Mouse (Mus musculus) embryonic facial prominence, embryonic 12.5 days (tissue): Measurements from ENCODE around the gene Mfsd6. TPM values are rescaled to one million over a fixed set of nuclear protein-coding genes. Genes with fewer than 3 reads are reported as not detected.
A peak's percentile ranks its signal among the peaks of the same experiment; 100 is the strongest.

Experiments
- ATAC-seq: fragments of 200-750 bp; cut with Nextera tagmentation; 2 replicates; pipeline ENCODE4 v1.8.0; 2017; ENCODE audit not compliant: insufficient number of reproducible peaks, insufficient read depth, low FRiP score, low TSS enrichment
- H3K27ac ChIP-seq: fragments of 300-500 bp; sonication (generic); 2 replicates; pipeline ENCODE4 v1.5.1; 2016; ENCODE audit warnings: mild to moderate bottlenecking
- H3K27me3 ChIP-seq: fragments of 300-500 bp; sonication (generic); 2 replicates; pipeline ENCODE4 v1.6.1; 2016; ENCODE audit warnings: mild to moderate bottlenecking, moderate library complexity
- H3K36me3 ChIP-seq: fragments of 300-500 bp; sonication (generic); 2 replicates; pipeline ENCODE4 v1.6.1; 2016; ENCODE audit warnings: mild to moderate bottlenecking
- H3K4me1 ChIP-seq: fragments of 300-500 bp; sonication (generic); 2 replicates; pipeline ENCODE4 v1.6.1; 2016
- H3K4me2 ChIP-seq: fragments of 300-500 bp; sonication (generic); replicated peaks from 2 replicates; pipeline ENCODE4 v1.6.1; 2016; ENCODE audit warnings: mild to moderate bottlenecking, moderate library complexity
- H3K4me3 ChIP-seq: fragments of 300-500 bp; sonication (generic); 2 replicates; pipeline ENCODE4 v1.5.1; 2016; ENCODE audit warnings: mild to moderate bottlenecking
- H3K9ac ChIP-seq: fragments of 300-500 bp; sonication (generic); 2 replicates; pipeline ENCODE4 v1.6.1; 2016; ENCODE audit warnings: mild to moderate bottlenecking, moderate library complexity
- H3K9me3 ChIP-seq: fragments of 300-500 bp; sonication (generic); 2 replicates; pipeline ENCODE4 v1.6.1; 2016; ENCODE audit warnings: mild to moderate bottlenecking, moderate library complexity
- WGBS: fragments of 180-500 bp; shearing (Covaris S2); methylation state at CpG from one replicate; pipeline ENCODE4 v1.1.7; 2016; 5-methylcytosine and 5-hydroxymethylcytosine counted together
- polyA plus RNA-seq: library from polyadenylated mRNA; unstranded; fragments of >200 nt; fragmentation: Nextera tagmentation; extraction: Ambion mirVana; gene quantifications from 2 replicates; pipeline ENCODE4 v1.2.1, GENCODE M21; 2016

Mfsd6 gene
- polyA plus RNA-seq, 1 experiment from 2014 or later, result 1.6 TPM

DNA sequence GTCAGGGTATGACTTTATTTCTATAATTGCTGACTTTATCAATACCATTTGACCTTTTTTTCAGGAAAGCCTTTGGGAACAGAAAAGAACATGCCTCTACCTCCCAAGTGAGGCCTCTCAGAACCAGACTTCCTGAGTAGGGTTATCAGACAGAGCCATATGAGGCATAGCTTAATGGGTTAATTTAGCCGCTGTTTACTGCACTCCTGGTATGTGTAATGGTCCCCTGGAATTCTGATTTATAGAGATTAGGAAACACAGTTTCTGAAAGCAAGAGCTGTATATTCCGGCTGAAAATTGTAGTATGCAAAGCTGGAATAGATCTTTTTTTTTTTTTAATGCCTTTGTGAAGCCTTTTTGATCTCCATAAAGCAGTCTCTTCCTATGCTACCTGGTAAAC lies 67.0 kb downstream of the Mfsd6 start:
- no peaks in the 10 kb centered on the region for H3K4me1 ChIP-seq
- ATAC-seq, result no peak
- H3K9me3 ChIP-seq, result no peaks in the 10 kb centered on the region
- H3K4me2 ChIP-seq, result no peak overlapping the region
- 77% methylated on average over 2 of the region's 2 CpGs for WGBS
- H3K36me3 ChIP-seq, result no peaks in the 10 kb centered on the region
- no peak overlapping the region for H3K4me3 ChIP-seq
- no peaks in the 10 kb centered on the region for H3K27me3 ChIP-seq
- H3K27ac ChIP-seq, result no peak overlapping the region
- H3K9ac ChIP-seq, result no peak overlapping the region

DNA sequence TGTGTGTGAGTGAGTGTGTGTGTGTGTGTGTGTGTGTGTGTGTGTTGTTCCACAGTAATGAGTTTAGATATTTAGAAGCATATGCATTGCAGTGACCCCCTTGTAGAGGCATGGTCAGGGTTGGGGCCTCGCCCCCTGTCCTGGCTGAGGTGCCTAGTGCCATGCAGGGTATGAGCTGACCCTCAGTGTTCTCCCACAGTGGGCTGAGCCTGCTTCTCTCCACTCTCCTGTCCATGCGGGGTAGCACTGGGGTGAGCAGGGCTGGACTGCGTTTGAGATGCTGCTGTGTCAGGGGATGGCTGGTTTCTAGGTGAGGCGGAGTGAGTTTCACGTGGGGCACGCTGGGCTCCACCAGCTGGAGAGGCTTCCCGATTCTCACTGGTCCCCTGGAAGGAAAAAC lies 69.1 kb downstream of the Mfsd6 start:
- no peak overlapping the region for H3K4me2 ChIP-seq
- no peak for ATAC-seq
- H3K36me3 ChIP-seq, result no peaks in the 10 kb centered on the region
- 76% methylated on average over 7 of the region's 7 CpGs for WGBS
- H3K4me1 ChIP-seq, result 0 out of 2 replicates have a peak, but pooled peaks cover 2% of the 10 kb centered on the region
- no peak overlapping the region for H3K4me3 ChIP-seq
- no peaks in the 10 kb centered on the region for H3K9me3 ChIP-seq
- no peaks in the 10 kb centered on the region for H3K27me3 ChIP-seq
- H3K27ac ChIP-seq, result no peak overlapping the region
- no peak overlapping the region for H3K9ac ChIP-seq

DNA sequence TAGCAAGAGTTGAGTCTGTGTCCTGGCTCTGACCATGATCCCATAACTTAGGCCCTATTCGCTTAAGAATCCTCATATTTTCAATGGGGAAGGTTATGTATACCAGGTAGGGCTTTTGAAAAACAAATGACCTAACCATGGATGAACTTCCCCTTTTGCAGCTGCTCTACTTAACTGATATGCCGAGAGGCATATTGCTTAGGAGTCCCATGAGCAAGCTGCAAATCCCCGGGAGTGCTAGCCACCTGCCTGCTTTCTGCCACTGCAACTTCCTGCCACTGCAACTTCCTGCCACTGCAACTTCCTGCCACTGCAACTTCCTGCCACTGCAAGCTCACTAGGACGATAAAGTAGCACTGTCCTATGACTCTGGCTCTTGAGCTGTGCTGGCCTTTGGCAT lies 72.1 kb downstream of the Mfsd6 start:
- Histone ChIP-seq H3K36me3 (peaks cover 11% of the 10 kb centered on the region), H3K4me1 (peaks cover 10% of the 10 kb centered on the region; the same call in 1 of the 2 replicates), H3K27ac (no peak overlapping the region), H3K9me3 (no peaks in the 10 kb centered on the region), H3K9ac (no peak overlapping the region), H3K27me3 (no peaks in the 10 kb centered on the region), H3K4me3 (no peak overlapping the region), H3K4me2 (no peak overlapping the region)
- WGBS, result 79% methylated on average over 4 of the region's 4 CpGs
- ATAC-seq, result no peak

DNA sequence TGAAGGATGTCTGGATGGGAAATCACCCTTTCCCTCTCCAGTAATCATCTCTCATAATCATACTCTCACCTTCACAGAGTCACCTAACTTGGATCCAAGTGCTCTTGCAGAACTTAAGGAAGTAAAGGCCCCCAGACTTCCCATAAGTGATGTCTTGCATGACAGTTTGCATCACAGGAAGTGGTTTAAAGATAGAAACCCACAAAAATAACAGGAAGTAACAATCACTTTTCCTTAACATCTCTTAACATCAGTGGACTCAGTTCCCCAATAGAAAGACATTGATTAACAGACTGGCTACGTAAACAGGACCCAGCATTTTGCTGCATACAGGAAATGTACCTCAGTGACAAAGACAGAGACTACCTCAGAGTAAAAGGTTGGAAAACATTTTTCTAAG lies 73.9 kb downstream of the Mfsd6 start:
- Histone ChIP-seq H3K4me1 (peaks cover 10% of the 10 kb centered on the region; the same call in 1 of the 2 replicates), H3K4me3 (no peak overlapping the region), H3K27me3 (no peaks in the 10 kb centered on the region), H3K36me3 (peaks cover 16% of the 10 kb centered on the region), H3K27ac (no peak overlapping the region), H3K4me2 (no peak overlapping the region), H3K9me3 (no peaks in the 10 kb centered on the region), H3K9ac (no peak overlapping the region)
- no peak for ATAC-seq
- 68% methylated on average over 1 of the region's 1 CpGs for WGBS

DNA sequence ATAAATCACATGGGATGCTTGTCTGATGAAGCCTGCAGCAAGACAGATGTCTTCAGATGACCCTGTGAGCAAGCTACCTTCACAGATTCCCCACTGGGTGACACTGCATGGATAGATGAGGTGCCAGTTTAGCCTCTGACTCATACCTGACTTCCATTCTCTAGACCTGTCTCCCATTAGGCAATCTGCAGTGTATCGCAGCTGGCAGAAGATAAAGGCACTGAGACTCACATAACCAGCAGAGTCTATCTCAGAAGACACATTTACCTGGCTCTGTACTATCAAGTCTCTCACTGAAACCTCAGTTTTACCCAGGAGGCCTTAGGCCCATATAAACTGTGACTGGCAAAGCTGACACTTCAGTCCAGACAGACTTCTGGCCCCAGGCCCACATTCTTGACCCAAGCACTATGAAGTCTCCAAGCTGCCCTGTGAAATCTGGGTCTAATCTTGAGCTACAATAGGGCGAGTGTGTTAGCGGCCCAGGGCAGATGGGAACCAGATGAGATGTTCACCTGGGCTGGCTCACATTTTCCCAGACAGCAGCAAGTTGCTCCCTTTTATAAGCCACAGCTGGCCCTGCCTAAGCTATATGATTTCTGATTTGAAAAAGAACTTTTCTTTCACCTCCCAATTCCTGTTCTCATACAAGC lies 74.5 kb downstream of the Mfsd6 start:
- no peak overlapping the region for H3K27ac ChIP-seq
- no peak overlapping the region for H3K4me3 ChIP-seq
- 35% methylated on average over 3 of the region's 3 CpGs for WGBS
- peaks cover 16% of the 10 kb centered on the region for H3K36me3 ChIP-seq
- H3K9me3 ChIP-seq, result no peaks in the 10 kb centered on the region
- H3K9ac ChIP-seq, result no peak overlapping the region
- no peak overlapping the region for H3K4me2 ChIP-seq
- H3K27me3 ChIP-seq, result no peaks in the 10 kb centered on the region
- peaks cover 10% of the 10 kb centered on the region; the same call in 1 of the 2 replicates for H3K4me1 ChIP-seq
- ATAC-seq, result peak; percentile 78; the same call in 1 of the 2 replicates

DNA sequence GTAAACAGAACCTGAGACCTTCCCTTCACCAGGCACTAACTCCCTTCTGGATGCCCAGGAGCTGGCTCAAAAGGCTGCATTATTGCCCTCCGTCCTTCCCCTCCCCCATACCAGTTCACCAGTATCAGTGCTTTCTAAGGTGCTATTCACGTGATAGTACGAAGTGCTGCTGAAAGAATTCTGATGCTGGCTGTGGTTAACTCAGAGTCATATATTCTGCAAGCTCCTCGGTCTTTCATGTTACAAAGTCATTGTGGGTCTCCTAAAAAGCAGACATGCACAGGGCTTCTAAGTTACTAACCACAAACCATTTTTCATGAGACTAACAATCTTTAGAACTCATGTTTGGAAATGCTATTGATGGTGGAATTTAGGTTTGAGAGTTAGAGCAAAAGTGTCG lies 77.2 kb downstream of the Mfsd6 start:
- H3K9me3 ChIP-seq, result no peaks in the 10 kb centered on the region
- 86% methylated on average over 5 of the region's 5 CpGs for WGBS
- no peak overlapping the region for H3K27ac ChIP-seq
- peaks cover 16% of the 10 kb centered on the region for H3K36me3 ChIP-seq
- ATAC-seq, result no peak
- peaks cover 10% of the 10 kb centered on the region; the same call in 1 of the 2 replicates for H3K4me1 ChIP-seq
- H3K27me3 ChIP-seq, result no peaks in the 10 kb centered on the region
- no peak overlapping the region for H3K4me3 ChIP-seq
- H3K4me2 ChIP-seq, result no peak overlapping the region
- H3K9ac ChIP-seq, result no peak overlapping the region

DNA sequence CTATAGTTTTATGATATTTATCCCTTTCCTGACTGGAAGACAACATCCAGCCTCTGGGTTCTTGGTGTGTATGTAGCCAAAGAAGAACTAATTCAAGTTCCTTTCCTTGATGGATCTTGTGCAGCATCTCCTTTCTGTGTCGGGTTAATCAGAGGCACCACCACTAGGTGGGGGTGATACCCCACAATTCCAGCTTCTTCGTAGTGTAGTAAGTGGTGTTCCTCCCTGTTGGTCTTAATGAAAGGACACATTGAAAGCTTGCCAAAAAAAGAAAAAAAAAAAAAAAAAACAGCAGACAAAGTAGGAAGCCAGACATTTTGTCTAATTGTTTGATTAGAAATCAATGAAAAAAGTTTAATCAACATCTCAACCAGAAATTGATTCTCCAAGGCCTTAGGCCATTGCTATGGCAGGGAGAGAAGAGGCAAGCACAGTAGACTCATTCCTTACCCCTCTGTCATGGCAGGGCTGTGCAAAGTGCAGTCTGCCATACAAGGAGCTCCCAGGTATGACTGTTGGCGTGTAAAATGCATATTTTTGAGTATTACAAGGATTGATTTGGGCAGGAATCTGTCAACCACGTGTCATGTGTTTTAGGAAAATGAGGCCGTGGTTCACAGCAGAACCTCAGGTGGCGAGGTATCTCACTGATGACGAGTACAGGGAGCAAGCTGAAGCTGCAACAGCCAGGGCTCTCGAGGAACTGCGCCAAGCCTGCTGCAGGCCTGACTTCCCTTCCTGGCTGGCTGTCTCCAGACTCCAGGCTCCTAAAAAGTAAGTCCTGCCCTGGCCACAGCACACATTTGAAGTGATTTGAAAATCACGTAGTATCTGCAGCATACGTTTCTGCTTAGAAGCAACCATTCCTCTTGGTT lies 78.9 kb downstream of the Mfsd6 start:
- Histone ChIP-seq H3K27ac (no peak overlapping the region), H3K9me3 (no peaks in the 10 kb centered on the region), H3K4me3 (no peak overlapping the region), H3K4me2 (no peak overlapping the region), H3K36me3 (peaks cover 16% of the 10 kb centered on the region), H3K4me1 (peaks cover 10% of the 10 kb centered on the region; the same call in 1 of the 2 replicates), H3K9ac (no peak overlapping the region), H3K27me3 (no peaks in the 10 kb centered on the region)
- no peak for ATAC-seq
- WGBS, result 80% methylated on average over 11 of the region's 11 CpGs

DNA sequence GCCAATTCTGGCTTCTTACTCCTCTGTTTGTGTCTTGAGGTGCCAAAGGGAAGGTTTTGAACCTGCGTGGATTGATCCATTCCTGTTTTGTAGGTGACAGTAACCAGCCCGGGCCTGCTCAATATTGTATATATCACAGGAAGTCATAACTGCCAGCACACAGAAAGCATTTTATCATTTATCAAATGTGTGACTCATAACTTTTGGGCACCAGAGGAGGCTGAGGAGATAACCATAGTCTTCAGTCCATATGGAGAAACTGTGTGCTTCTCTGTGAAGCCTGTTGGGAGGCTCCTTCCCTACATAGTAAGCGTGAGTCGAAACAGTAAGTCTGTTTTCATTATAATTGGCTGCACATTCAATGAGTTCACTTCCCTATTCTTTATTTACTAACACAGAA lies 86.5 kb downstream of the Mfsd6 start:
- Histone ChIP-seq H3K36me3 (peaks cover 23% of the 10 kb centered on the region), H3K9ac (no peak overlapping the region), H3K9me3 (no peaks in the 10 kb centered on the region), H3K4me1 (no peaks in the 10 kb centered on the region), H3K27me3 (no peaks in the 10 kb centered on the region), H3K27ac (no peak overlapping the region), H3K4me3 (no peak overlapping the region), H3K4me2 (no peak overlapping the region)
- 88% methylated on average over 4 of the region's 4 CpGs for WGBS
- no peak for ATAC-seq

DNA sequence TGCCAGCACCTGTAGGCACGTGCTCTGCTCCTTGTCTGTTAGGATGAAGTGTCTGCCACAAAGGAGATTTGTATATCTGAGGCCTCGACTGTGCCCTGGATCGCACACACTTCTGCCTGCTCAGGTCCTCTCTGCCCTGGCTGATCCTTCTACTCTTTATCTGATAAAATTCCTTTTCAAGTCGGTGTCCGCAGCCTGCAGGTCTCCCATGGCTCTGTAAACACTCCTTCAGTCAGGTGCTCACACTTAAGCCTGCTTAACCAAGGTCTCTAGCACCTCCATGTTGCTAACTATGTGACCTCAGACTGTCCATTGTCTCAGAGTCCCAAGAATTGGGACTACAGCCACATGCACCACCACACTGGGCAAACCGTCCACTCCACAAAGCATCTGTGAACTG lies 87.0 kb downstream of the Mfsd6 start:
- ATAC-seq, result no peak

DNA sequence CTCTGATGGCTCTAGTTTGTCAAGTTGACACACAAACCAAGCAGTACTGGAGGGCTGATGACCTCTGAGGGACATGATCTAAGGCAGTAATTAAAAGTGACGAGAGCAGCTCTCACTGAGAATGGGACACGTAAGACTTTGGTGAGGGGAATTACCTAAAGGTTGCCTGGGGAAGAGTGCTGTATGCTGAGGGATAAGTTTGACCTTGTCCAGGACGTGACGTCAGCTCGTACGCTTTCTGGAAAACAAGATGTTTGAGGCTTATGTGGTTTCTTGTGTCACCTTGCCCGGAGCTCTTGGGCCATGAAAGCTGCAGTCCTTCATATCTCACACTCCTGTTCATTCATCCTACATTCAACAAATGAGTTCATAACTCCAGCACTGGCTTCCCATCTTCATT lies 88.2 kb downstream of the Mfsd6 start:
- no peaks in the 10 kb centered on the region for H3K9me3 ChIP-seq
- peaks cover 23% of the 10 kb centered on the region for H3K36me3 ChIP-seq
- H3K4me2 ChIP-seq, result no peak overlapping the region
- H3K4me3 ChIP-seq, result no peak overlapping the region
- WGBS, result 82% methylated on average over 7 of the region's 7 CpGs
- H3K9ac ChIP-seq, result no peak overlapping the region
- H3K4me1 ChIP-seq, result no peaks in the 10 kb centered on the region
- H3K27me3 ChIP-seq, result no peaks in the 10 kb centered on the region
- no peak overlapping the region for H3K27ac ChIP-seq
- no peak for ATAC-seq

More for the DNA sequence above, 87.0 kb downstream of the Mfsd6 start:
- H3K9me3 ChIP-seq, result no peaks in the 10 kb centered on the region
- no peak overlapping the region for H3K4me3 ChIP-seq
- H3K27me3 ChIP-seq, result no peaks in the 10 kb centered on the region
- no peak overlapping the region for H3K4me2 ChIP-seq
- no peak overlapping the region for H3K27ac ChIP-seq
- no peaks in the 10 kb centered on the region for H3K4me1 ChIP-seq
- H3K36me3 ChIP-seq, result peaks cover 23% of the 10 kb centered on the region
- H3K9ac ChIP-seq, result no peak overlapping the region
- 84% methylated on average over 6 of the region's 6 CpGs for WGBS

DNA sequence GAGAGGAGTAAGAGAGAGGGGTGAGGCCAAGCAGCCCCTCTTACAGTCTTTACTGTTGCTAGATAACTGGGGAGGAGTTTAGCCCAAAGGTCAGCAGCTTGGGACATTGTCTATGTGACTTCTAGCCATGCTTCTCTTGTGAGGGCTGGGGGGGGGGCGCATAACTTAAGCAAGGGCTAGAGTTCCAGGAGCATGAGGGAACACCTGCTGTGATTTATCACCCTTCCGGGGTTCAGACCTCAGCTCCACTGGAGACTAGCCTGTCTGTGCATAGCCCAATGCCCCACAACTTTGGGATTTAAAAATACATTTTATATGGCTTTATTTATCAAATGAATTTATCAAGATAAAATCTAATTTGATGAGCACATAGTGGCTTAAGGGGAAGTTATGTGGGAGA lies 89.2 kb downstream of the Mfsd6 start:
- H3K36me3 ChIP-seq, result peaks cover 23% of the 10 kb centered on the region
- no peak for ATAC-seq
- H3K27ac ChIP-seq, result no peak overlapping the region
- H3K9ac ChIP-seq, result no peak overlapping the region
- no peaks in the 10 kb centered on the region for H3K9me3 ChIP-seq
- no peaks in the 10 kb centered on the region for H3K27me3 ChIP-seq
- no peak overlapping the region for H3K4me3 ChIP-seq
- H3K4me1 ChIP-seq, result no peaks in the 10 kb centered on the region
- WGBS, result 93% methylated on average over 2 of the region's 2 CpGs
- no peak overlapping the region for H3K4me2 ChIP-seq

DNA sequence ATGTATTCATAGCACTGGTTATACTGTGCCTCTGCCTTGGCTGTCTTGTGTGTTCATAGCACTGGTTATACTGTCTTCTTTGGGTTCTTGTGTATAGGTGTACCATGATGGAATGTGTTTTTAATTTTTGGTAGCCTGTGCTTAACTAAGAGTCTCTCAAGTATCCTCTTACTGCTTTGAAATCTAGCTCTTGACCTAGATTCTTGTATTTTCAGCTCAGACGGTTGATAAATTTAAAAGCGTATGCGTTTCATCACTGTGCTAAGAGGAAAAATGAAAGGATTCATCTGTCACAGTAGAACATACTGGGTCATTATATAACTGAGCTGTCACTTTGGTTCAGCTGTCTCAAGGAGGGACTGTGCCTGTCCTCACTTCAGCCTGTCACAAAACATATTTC lies 91.3 kb downstream of the Mfsd6 start:
- no peak overlapping the region for H3K4me2 ChIP-seq
- WGBS, result 75% methylated on average over 3 of the region's 3 CpGs

More for the DNA sequence above, 91.3 kb downstream of the Mfsd6 start:
- Histone ChIP-seq H3K9ac (no peak overlapping the region), H3K9me3 (no peaks in the 10 kb centered on the region), H3K27me3 (no peaks in the 10 kb centered on the region), H3K36me3 (peaks cover 23% of the 10 kb centered on the region), H3K4me3 (no peak overlapping the region), H3K27ac (no peak overlapping the region), H3K4me1 (peaks cover 10% of the 10 kb centered on the region)
- ATAC-seq, result no peak
